Mouse (Mus musculus) heart, embryonic 12.5 days (tissue): ENCODE data around the gene Sgk1. TPM values are rescaled to one million over a fixed set of nuclear protein-coding genes. Genes with fewer than 3 reads are reported as not detected.
"Not testable (repeated sequence)": the region's sequence is repeated elsewhere in the genome, so short reads cannot be mapped to it uniquely, and the experiment has no call there.

ENCODE experiments used
- ATAC-seq: fragments of 200-750 bp; cut with Nextera tagmentation; 2 replicates; pipeline ENCODE4 v1.8.0; 2017; ENCODE audit warnings: moderate TSS enrichment, moderate library complexity; ENCODE audit not compliant: insufficient number of reproducible peaks, low FRiP score
- H3K27ac ChIP-seq: fragments of 300-500 bp; sonication (generic); 2 replicates; pipeline ENCODE4 v1.5.1; 2016; ENCODE audit warnings: mild to moderate bottlenecking, moderate library complexity; ENCODE audit not compliant: poor library complexity, severe bottlenecking
- H3K27me3 ChIP-seq: fragments of 300-500 bp; sonication (generic); replicated peaks from 2 replicates; pipeline ENCODE4 v1.6.1; 2016; ENCODE audit warnings: mild to moderate bottlenecking, moderate library complexity
- H3K36me3 ChIP-seq: fragments of 300-500 bp; sonication (generic); 2 replicates; pipeline ENCODE4 v1.6.1; 2016; ENCODE audit warnings: mild to moderate bottlenecking, moderate library complexity
- H3K4me1 ChIP-seq: fragments of 300-500 bp; sonication (generic); replicated peaks from 2 replicates; pipeline ENCODE4 v1.6.1; 2016; ENCODE audit warnings: mild to moderate bottlenecking
- H3K4me2 ChIP-seq: fragments of 300-500 bp; sonication (generic); 2 replicates; pipeline ENCODE4 v1.6.1; 2016; ENCODE audit warnings: mild to moderate bottlenecking, moderate library complexity
- H3K4me3 ChIP-seq: fragments of 300-500 bp; sonication (generic); 2 replicates; pipeline ENCODE4 v1.5.1; 2016; ENCODE audit warnings: mild to moderate bottlenecking
- H3K9ac ChIP-seq: fragments of 300-500 bp; sonication (generic); 2 replicates; pipeline ENCODE4 v1.6.1; 2016; ENCODE audit warnings: mild to moderate bottlenecking, moderate library complexity
- H3K9me3 ChIP-seq: fragments of 300-500 bp; sonication (generic); replicated peaks from 2 replicates; pipeline ENCODE4 v1.6.1; 2016; ENCODE audit warnings: mild to moderate bottlenecking, moderate library complexity
- WGBS: fragments of 180-500 bp; shearing (Covaris S2); methylation state at CpG from one replicate; pipeline ENCODE4 v1.1.7; 2016; 5-methylcytosine and 5-hydroxymethylcytosine counted together
- polyA plus RNA-seq: library from polyadenylated mRNA; unstranded; fragments of >200 nt; fragmentation: Nextera tagmentation; extraction: Ambion mirVana; gene quantifications from 2 replicates; pipeline ENCODE4 v1.2.1, GENCODE M21; 2016

Sgk1 gene
- polyA plus RNA-seq, 1 experiment from 2014 or later: 24.3 TPM

DNA sequence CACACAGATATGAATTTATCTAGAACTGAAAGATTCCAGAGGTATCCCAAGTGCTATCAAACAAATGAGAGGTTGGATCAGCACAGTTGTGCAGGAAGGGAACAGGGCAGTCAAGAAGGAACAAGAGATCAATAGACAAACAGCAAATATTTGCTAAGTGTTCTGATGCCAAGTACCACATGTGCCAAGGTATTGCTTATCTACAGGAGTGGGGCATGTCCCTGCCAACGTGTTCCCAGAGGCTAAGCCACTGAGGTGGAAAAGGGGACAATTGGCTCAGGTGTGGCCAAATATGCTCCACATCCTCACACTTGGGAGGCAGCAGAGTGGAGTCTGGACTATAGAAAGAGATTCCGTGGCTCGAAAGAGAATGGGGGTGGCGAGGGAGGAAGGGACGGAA lies 119.6 kb downstream of the Sgk1 start:
- Histone ChIP-seq H3K4me3 (no peak overlapping the region), H3K4me2 (no peak overlapping the region), H3K9ac (no peak overlapping the region), H3K4me1 (peaks cover 15% of the 10 kb centered on the region), H3K27me3 (no peaks in the 10 kb centered on the region), H3K27ac (no peak overlapping the region), H3K36me3 (peaks cover 23% of the 10 kb centered on the region), H3K9me3 (no peaks in the 10 kb centered on the region)
- WGBS: 82% methylated on average over 3 of the region's 5 CpGs
- ATAC-seq: no peak

DNA sequence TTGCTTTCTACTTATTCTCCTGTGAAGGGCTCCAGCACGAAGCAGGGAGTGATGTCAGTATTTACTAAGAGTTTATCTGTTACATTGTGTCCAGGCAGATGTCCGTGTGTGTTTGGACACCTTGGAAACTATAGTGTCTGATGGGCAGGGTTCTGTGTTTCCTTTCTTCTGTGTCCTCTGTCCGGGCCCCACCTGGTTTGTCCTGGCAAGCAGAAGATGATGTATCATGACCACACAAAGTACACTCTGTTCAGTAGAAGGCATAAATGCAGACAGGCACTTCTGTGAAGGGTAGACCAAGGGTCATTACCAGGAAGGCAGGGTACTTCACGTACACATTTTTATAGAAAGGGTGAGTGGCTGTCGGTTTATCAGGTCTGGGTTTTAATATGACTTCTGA lies 122.8 kb downstream of the Sgk1 start:
- no peak for ATAC-seq
- no peak overlapping the region for H3K27ac ChIP-seq
- H3K27me3 ChIP-seq: no peaks in the 10 kb centered on the region
- WGBS: 66% methylated on average over 5 of the region's 5 CpGs
- no peak overlapping the region for H3K9ac ChIP-seq
- H3K4me2 ChIP-seq: no peak overlapping the region
- H3K4me3 ChIP-seq: no peak overlapping the region
- no peaks in the 10 kb centered on the region for H3K9me3 ChIP-seq
- no peaks in the 10 kb centered on the region for H3K36me3 ChIP-seq
- no peaks in the 10 kb centered on the region for H3K4me1 ChIP-seq

DNA sequence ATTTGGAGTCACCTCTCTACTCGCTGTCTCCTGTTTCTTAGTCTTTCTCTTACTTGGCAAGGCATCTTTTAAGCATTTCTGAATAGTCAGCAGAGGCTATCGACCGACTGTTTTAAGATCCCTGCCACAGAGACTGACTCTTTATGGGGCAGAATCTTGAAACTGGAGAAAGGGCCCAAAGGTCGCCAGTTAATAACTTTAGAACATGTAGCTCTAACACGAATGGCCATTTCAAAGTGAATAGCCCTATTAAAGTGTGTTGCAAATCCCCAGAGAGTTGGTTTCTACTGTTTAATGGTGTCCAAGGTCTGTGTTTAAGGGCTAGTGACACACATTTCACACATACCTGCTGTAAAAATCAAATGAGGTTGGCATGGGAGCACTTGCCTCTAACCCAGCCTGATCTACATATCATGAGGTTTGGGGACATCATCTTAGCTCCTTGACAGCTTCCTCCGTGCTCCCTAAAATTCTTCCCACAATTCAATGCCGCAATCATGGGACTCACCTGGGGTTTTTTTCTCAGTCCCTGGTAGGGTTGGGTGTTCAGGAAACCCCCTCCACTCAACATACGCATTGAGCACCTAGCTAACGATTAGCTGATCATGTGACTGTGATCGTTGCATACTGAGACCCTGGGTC lies 125.3 kb downstream of the Sgk1 start:
- H3K9ac ChIP-seq: no peak overlapping the region
- no peak overlapping the region for H3K4me2 ChIP-seq
- H3K27ac ChIP-seq: no peak overlapping the region
- H3K4me1 ChIP-seq: no peaks in the 10 kb centered on the region
- ATAC-seq: no peak
- H3K9me3 ChIP-seq: no peaks in the 10 kb centered on the region
- no peaks in the 10 kb centered on the region for H3K36me3 ChIP-seq
- no peaks in the 10 kb centered on the region for H3K27me3 ChIP-seq
- 80% methylated on average over 10 of the region's 10 CpGs for WGBS
- H3K4me3 ChIP-seq: no peak overlapping the region

DNA sequence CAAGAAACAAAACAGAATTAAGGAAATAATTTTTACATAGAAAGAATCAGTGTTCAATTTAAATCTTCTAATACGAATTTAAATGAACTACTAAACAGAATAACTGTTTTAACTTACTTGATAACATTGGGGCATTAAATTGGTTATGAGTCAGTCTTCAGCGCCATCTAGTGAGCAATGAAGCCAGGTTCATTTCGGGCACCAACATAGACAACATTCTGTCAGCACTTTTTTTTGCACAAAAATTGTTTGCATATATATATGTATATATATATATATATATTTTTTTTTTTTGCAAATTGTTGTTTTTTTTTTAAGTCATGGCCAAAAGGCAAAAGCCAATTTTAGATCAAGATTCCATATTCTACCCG lies 125.8 kb downstream of the Sgk1 start:
- ATAC-seq: no peak
- Histone ChIP-seq H3K9ac (no peak overlapping the region), H3K27me3 (no peaks in the 10 kb centered on the region), H3K4me1 (no peaks in the 10 kb centered on the region), H3K36me3 (no peaks in the 10 kb centered on the region), H3K9me3 (no peaks in the 10 kb centered on the region), H3K4me3 (no peak overlapping the region), H3K4me2 (no peak overlapping the region), H3K27ac (no peak overlapping the region)
- 33% methylated on average over 4 of the region's 4 CpGs for WGBS

GRCm38 (mm10) chr10:22010088-22010818 lies 128.3 kb downstream of the Sgk1 start:
- Histone ChIP-seq H3K27me3 (no peaks in the 10 kb centered on the region), H3K4me1 (no peaks in the 10 kb centered on the region), H3K9me3 (no peaks in the 10 kb centered on the region), H3K9ac (no peak overlapping the region), H3K27ac (no peak overlapping the region), H3K4me2 (no peak overlapping the region), H3K4me3 (no peak overlapping the region), H3K36me3 (no peaks in the 10 kb centered on the region)
- WGBS: 32% methylated on average over 19 of the region's 19 CpGs
- no peak for ATAC-seq

- ATAC-seq: no peak
- no peaks in the 10 kb centered on the region for H3K4me1 ChIP-seq
Measured at GRCm38 (mm10) chr10:22017469-22018159, 135.6 kb downstream of the Sgk1 start.

GRCm38 (mm10) chr10:22018618-22019017 lies 136.6 kb downstream of the Sgk1 start:
- H3K4me2 ChIP-seq: no peak overlapping the region
- no peaks in the 10 kb centered on the region for H3K9me3 ChIP-seq
- H3K4me1 ChIP-seq: no peaks in the 10 kb centered on the region
- no peaks in the 10 kb centered on the region for H3K36me3 ChIP-seq
- ATAC-seq: no peak
- WGBS: 91% methylated on average over 4 of the region's 4 CpGs
- H3K9ac ChIP-seq: no peak overlapping the region
- H3K27ac ChIP-seq: no peak overlapping the region
- H3K4me3 ChIP-seq: no peak overlapping the region
- H3K27me3 ChIP-seq: no peaks in the 10 kb centered on the region

More at GRCm38 (mm10) chr10:22017469-22018159, 135.6 kb downstream of the Sgk1 start:
- H3K9ac ChIP-seq: no peak overlapping the region
- 67% methylated on average over 16 of the region's 16 CpGs for WGBS
- no peak overlapping the region for H3K4me2 ChIP-seq
- no peaks in the 10 kb centered on the region for H3K27me3 ChIP-seq
- H3K9me3 ChIP-seq: no peaks in the 10 kb centered on the region
- no peak overlapping the region for H3K27ac ChIP-seq
- no peak overlapping the region for H3K4me3 ChIP-seq
- no peaks in the 10 kb centered on the region for H3K36me3 ChIP-seq

GRCm38 (mm10) chr10:22034303-22034702 lies 152.3 kb downstream of the Sgk1 start:
- no peak overlapping the region for H3K27ac ChIP-seq
- no peaks in the 10 kb centered on the region for H3K36me3 ChIP-seq
- no peaks in the 10 kb centered on the region for H3K4me1 ChIP-seq
- no peaks in the 10 kb centered on the region for H3K9me3 ChIP-seq
- no peak for ATAC-seq
- H3K4me3 ChIP-seq: no peak overlapping the region
- H3K9ac ChIP-seq: no peak overlapping the region
- H3K4me2 ChIP-seq: no peak overlapping the region
- H3K27me3 ChIP-seq: no peaks in the 10 kb centered on the region
- WGBS: 10% methylated on average over 9 of the region's 9 CpGs

GRCm38 (mm10) chr10:22036256-22036655 lies 154.3 kb downstream of the Sgk1 start:
- ATAC-seq, H3K4me3 ChIP-seq, H3K9me3 ChIP-seq, H3K4me2 ChIP-seq, H3K9ac ChIP-seq, H3K27ac ChIP-seq, H3K27me3 ChIP-seq, H3K36me3 ChIP-seq, H3K4me1 ChIP-seq: not testable (repeated sequence)
- WGBS: 5% methylated on average over 3 of the region's 3 CpGs
